Mouse (Mus musculus) thymus, adult 2 months (tissue): ENCODE measurements around the gene Gm38119. TPM values are rescaled to one million over a fixed set of nuclear protein-coding genes. Genes with fewer than 3 reads are reported as not detected.

Experiments used
- DNase-seq: peaks from one replicate; pipeline ENCODE4 v3.0.0; 2021
- H3K27ac ChIP-seq: fragments of 200-500 bp; 2 replicates; pipeline ENCODE4 v1.5.1; 2012; ENCODE audit warnings: low read length, control low read depth; ENCODE audit not compliant: control insufficient read depth, insufficient read depth
- H3K27me3 ChIP-seq: fragments of 200-500 bp; 2 replicates; pipeline ENCODE4 v1.6.1; 2012; ENCODE audit warnings: mild to moderate bottlenecking, low read length, moderate library complexity, mixed read lengths; ENCODE audit not compliant: control insufficient read depth, insufficient read depth
- H3K36me3 ChIP-seq: fragments of 200-500 bp; 2 replicates; pipeline ENCODE4 v1.6.1; 2012; ENCODE audit warnings: mild to moderate bottlenecking, low read length, moderate library complexity; ENCODE audit not compliant: control insufficient read depth, insufficient read depth
- H3K4me1 ChIP-seq: fragments of 200-500 bp; replicated peaks from 2 replicates; pipeline ENCODE4 v1.6.1; 2012; ENCODE audit warnings: low read length; ENCODE audit not compliant: control insufficient read depth, insufficient read depth
- H3K4me3 ChIP-seq: fragments of 200-500 bp; 2 replicates; pipeline ENCODE4 v1.5.1; 2012; ENCODE audit warnings: mild to moderate bottlenecking, low read length, control low read depth, moderate library complexity; ENCODE audit not compliant: control insufficient read depth, insufficient read depth
- CTCF ChIP-seq: fragments of 200-500 bp; IDR thresholded peaks from 2 replicates; pipeline ENCODE4 v1.5.1; 2012; ENCODE audit warnings: mild to moderate bottlenecking, control low read depth, low read length, moderate library complexity, borderline replicate concordance; ENCODE audit not compliant: control insufficient read depth, poor library complexity, insufficient read depth; ENCODE audit errors: extremely low read depth
- POLR2A ChIP-seq: fragments of 200-500 bp; IDR thresholded peaks from 2 replicates; pipeline ENCODE4 v1.6.1; 2012; ENCODE audit warnings: mild to moderate bottlenecking, low read length, control low read depth, moderate library complexity; ENCODE audit not compliant: control insufficient read depth, poor library complexity, insufficient read depth; ENCODE audit errors: extremely low read depth
- WGBS: fragments of 180-500 bp; shearing (Covaris S2); methylation state at CpG from one replicate; pipeline ENCODE4 v1.1.7; 2018; 5-methylcytosine and 5-hydroxymethylcytosine counted together
- polyA plus RNA-seq: library from polyadenylated mRNA; depleted of rRNA; stranded (reverse); fragments of >200 nt; gene quantifications from 2 replicates; pipeline ENCODE4 v1.2.3, GENCODE M21; 2012; rRNA removed

The Gm38119 gene
- polyA plus RNA-seq = not detected in 2 replicates

GRCm38 (mm10) chr3:92738996-92739395 lies at the start of gene Gm38119:
Gene Gm38119, minus strand, starts transcription at chr3:92739096.
- no peaks in the 10 kb centered on the region for H3K4me1 ChIP-seq
- 74% methylated on average over 1 of the region's 1 CpGs for WGBS
- no peaks in the 10 kb centered on the region for H3K36me3 ChIP-seq
- H3K4me3 ChIP-seq = no peak within 1 kb of the TSS
- H3K27ac ChIP-seq = no peak within 1 kb of the TSS
- no peaks in the 10 kb centered on the region for H3K27me3 ChIP-seq
- no peak for DNase-seq
- no peak for TF ChIP-seq CTCF
- TF ChIP-seq POLR2A = no peak

- TF ChIP-seq CTCF = no peak
- TF ChIP-seq POLR2A = no peak
- H3K27me3 ChIP-seq = no peaks in the 10 kb centered on the region
- 74% methylated on average over 1 of the region's 1 CpGs for WGBS
Observed at GRCm38 (mm10) chr3:92778799-92779198, 39.9 kb upstream of the Gm38119 start, which contains the start of gene Lce1i. Gene Lce1i, minus strand, starts transcription at chr3:92778899.

GRCm38 (mm10) chr3:92771573-92771972 lies 32.7 kb upstream of the Gm38119 start:
- Histone ChIP-seq H3K4me3 (no peak overlapping the region), H3K27ac (no peak overlapping the region), H3K27me3 (no peaks in the 10 kb centered on the region), H3K36me3 (no peaks in the 10 kb centered on the region), H3K4me1 (no peaks in the 10 kb centered on the region)
- 27% methylated on average over 3 of the region's 3 CpGs for WGBS
- TF ChIP-seq CTCF (no peak), POLR2A (no peak)
- DNase-seq = no peak

More at GRCm38 (mm10) chr3:92778799-92779198, 39.9 kb upstream of the Gm38119 start, which contains the start of gene Lce1i:
- Histone ChIP-seq H3K36me3 (no peaks in the 10 kb centered on the region), H3K4me1 (no peaks in the 10 kb centered on the region), H3K27ac (no peak within 1 kb of the TSS), H3K4me3 (no peak within 1 kb of the TSS)
- no peak for DNase-seq

- DNase-seq = no peak
- no peak for TF ChIP-seq CTCF
- no peak for TF ChIP-seq POLR2A
- H3K4me1 ChIP-seq = no peaks in the 10 kb centered on the region
- no peaks in the 10 kb centered on the region for H3K27me3 ChIP-seq
- WGBS = 100% methylated on average over 1 of the region's 1 CpGs
- no peak within 1 kb of the TSS for H3K4me3 ChIP-seq
- H3K27ac ChIP-seq = no peak within 1 kb of the TSS
- H3K36me3 ChIP-seq = no peaks in the 10 kb centered on the region
Observed at GRCm38 (mm10) chr3:92764965-92765364, 26.1 kb upstream of the Gm38119 start, which contains the start of gene Lce1h. Gene Lce1h, minus strand, starts transcription at chr3:92765065.

GRCm38 (mm10) chr3:92753197-92753596 lies 14.3 kb upstream of the Gm38119 start:
- Histone ChIP-seq H3K27ac (no peak overlapping the region), H3K4me1 (no peaks in the 10 kb centered on the region), H3K36me3 (no peaks in the 10 kb centered on the region), H3K4me3 (no peak overlapping the region), H3K27me3 (no peaks in the 10 kb centered on the region)
- 48% methylated on average over 3 of the region's 3 CpGs for WGBS
- TF ChIP-seq CTCF (no peak), POLR2A (no peak)
- no peak for DNase-seq

- no peak within 1 kb of the TSS for H3K4me3 ChIP-seq
- DNase-seq = no peak
- H3K36me3 ChIP-seq = no peaks in the 10 kb centered on the region
- 80% methylated on average over 1 of the region's 1 CpGs for WGBS
- no peak for TF ChIP-seq POLR2A
- no peak for TF ChIP-seq CTCF
- H3K27ac ChIP-seq = no peak within 1 kb of the TSS
- H3K27me3 ChIP-seq = no peaks in the 10 kb centered on the region
- no peaks in the 10 kb centered on the region for H3K4me1 ChIP-seq
Observed at GRCm38 (mm10) chr3:92752238-92752637, 13.3 kb upstream of the Gm38119 start, which contains the start of gene Lce1g. Gene Lce1g, minus strand, starts transcription at chr3:92752338.

- Histone ChIP-seq H3K36me3 (no peaks in the 10 kb centered on the region), H3K4me3 (no peak overlapping the region), H3K27me3 (no peaks in the 10 kb centered on the region), H3K4me1 (no peaks in the 10 kb centered on the region), H3K27ac (no peak overlapping the region)
- TF ChIP-seq POLR2A (no peak), CTCF (no peak)
- DNase-seq = no peak
- 90% methylated on average over 5 of the region's 5 CpGs for WGBS
Observed at GRCm38 (mm10) chr3:92722631-92723030, 16.3 kb downstream of the Gm38119 start.
